Mouse (Mus musculus) bone marrow, adult 2 months (tissue): Measurements from ENCODE around the gene Xrcc2. TPM values are rescaled to one million over a fixed set of nuclear protein-coding genes. Genes with fewer than 3 reads are reported as not detected.
A peak's percentile ranks its signal among the peaks of the same experiment; 100 is the strongest.
"Not testable (repeated sequence)": the region's sequence is repeated elsewhere in the genome, so short reads cannot be mapped to it uniquely, and the experiment has no call there.

ENCODE experiments used
- H3K27ac ChIP-seq: fragments of 200-500 bp; 2 replicates; pipeline ENCODE4 v1.5.1; 2012; ENCODE audit warnings: low read depth, mild to moderate bottlenecking, control low read depth, inconsistent platforms, low read length; ENCODE audit not compliant: control insufficient read depth, poor library complexity, insufficient read depth
- H3K4me1 ChIP-seq: fragments of 200-500 bp; 2 replicates; pipeline ENCODE4 v1.6.1; 2011; ENCODE audit warnings: low read length; ENCODE audit not compliant: control insufficient read depth, insufficient read depth
- H3K4me3 ChIP-seq: fragments of 200-500 bp; replicated peaks from 2 replicates; pipeline ENCODE3; 2011; ENCODE audit warnings: mild to moderate bottlenecking, low read depth, low read length, control low read depth; ENCODE audit not compliant: control insufficient read depth
- CTCF ChIP-seq: fragments of 200-500 bp; IDR thresholded peaks from 2 replicates; pipeline ENCODE4 v1.5.1; 2011; ENCODE audit warnings: low read length, control low read depth; ENCODE audit not compliant: control insufficient read depth, insufficient read depth
- POLR2A ChIP-seq: fragments of 200-500 bp; IDR thresholded peaks from 2 replicates; pipeline ENCODE4 v1.6.1; 2011; ENCODE audit warnings: low read depth, mild to moderate bottlenecking, control low read depth, low read length, borderline replicate concordance; ENCODE audit not compliant: control insufficient read depth
- WGBS: fragments of 180-500 bp; shearing (Covaris S2); methylation state at CpG from one replicate; pipeline ENCODE4 v1.1.7; 2018; 5-methylcytosine and 5-hydroxymethylcytosine counted together
- polyA plus RNA-seq: library from polyadenylated mRNA; stranded (reverse); fragments of >200 nt; gene quantifications from 2 replicates; pipeline ENCODE4 v1.2.4, GENCODE M21; 2011; ENCODE audit warnings: low replicate concordance; ENCODE audit not compliant: missing spikeins, insufficient read depth, insufficient read length

The Xrcc2 gene
- polyA plus RNA-seq, 1 experiment: 2.5 TPM

DNA sequence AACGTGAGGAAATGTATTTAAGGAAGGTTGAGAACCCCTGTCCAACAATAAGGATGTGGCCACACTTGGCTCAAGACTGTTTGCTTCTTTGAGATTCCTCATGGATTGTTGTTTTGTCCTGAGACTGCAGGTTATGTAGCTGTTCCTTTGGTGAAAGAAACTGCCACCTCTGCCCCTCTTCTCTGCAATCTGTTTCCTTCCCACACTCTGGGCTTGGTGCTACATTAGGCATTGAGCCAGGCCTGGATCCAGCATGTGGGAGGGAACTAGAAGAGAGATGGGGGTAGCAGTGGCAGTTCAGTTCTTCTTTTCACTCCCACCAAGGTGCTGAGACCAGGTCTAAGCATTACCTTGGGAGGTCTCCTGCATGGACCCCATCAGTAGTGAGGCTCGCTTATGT is 30.2 kb upstream of the Xrcc2 start:
- TF ChIP-seq CTCF (no peak), POLR2A (no peak)
- no peaks in the 10 kb centered on the region for H3K4me1 ChIP-seq
- H3K27ac ChIP-seq: no peak overlapping the region
- WGBS: 67% methylated on average over 2 of the region's 2 CpGs
- H3K4me3 ChIP-seq: no peak overlapping the region

- Histone ChIP-seq H3K4me1 (no peaks in the 10 kb centered on the region), H3K27ac (no peak overlapping the region), H3K4me3 (no peak overlapping the region)
- TF ChIP-seq POLR2A (no peak), CTCF (peak; percentile 62)
- WGBS: 15% methylated on average over 1 of the region's 1 CpGs
These were observed 28.7 kb upstream of the Xrcc2 start for GRCm38 (mm10) chr5:25734318-25734717.

GRCm38 (mm10) chr5:25724134-25724675 is 18.6 kb upstream of the Xrcc2 start:
- WGBS: 39% methylated on average over 1 of the region's 1 CpGs
- TF ChIP-seq CTCF (no peak), POLR2A (no peak)
- no peak overlapping the region for H3K4me3 ChIP-seq
- H3K27ac ChIP-seq: no peak overlapping the region
- no peaks in the 10 kb centered on the region for H3K4me1 ChIP-seq

DNA sequence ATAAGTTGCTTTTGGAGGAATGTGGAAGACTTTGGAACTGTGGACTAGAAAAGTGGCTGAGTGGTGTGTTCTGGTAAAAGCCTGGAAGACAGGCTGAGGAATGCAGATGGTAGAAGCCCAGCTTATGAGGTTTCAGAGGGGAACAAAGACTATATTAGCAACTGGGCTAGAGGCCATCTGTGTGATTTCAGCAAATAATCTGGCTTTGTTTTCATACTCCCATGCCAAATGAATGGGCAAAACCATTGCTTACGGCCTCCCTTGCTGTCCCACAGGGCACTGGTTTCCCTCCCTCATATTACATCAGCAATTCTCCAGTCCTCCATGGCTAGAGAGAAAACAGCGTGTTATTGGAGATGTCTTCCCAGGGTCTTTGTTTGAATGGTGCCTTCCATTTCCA is 17.4 kb upstream of the Xrcc2 start:
- WGBS: 73% methylated on average over 2 of the region's 2 CpGs
- no peak overlapping the region for H3K4me3 ChIP-seq
- no peaks in the 10 kb centered on the region for H3K4me1 ChIP-seq
- H3K27ac ChIP-seq: no peak overlapping the region
- TF ChIP-seq CTCF (no peak), POLR2A (no peak)

- H3K4me1 ChIP-seq: no peaks in the 10 kb centered on the region
- 81% methylated on average over 4 of the region's 4 CpGs for WGBS
- H3K4me3 ChIP-seq: no peak overlapping the region
- TF ChIP-seq POLR2A (no peak), CTCF (no peak)
- no peak overlapping the region for H3K27ac ChIP-seq
These were observed 13.8 kb upstream of the Xrcc2 start for GRCm38 (mm10) chr5:25719390-25719789.

DNA sequence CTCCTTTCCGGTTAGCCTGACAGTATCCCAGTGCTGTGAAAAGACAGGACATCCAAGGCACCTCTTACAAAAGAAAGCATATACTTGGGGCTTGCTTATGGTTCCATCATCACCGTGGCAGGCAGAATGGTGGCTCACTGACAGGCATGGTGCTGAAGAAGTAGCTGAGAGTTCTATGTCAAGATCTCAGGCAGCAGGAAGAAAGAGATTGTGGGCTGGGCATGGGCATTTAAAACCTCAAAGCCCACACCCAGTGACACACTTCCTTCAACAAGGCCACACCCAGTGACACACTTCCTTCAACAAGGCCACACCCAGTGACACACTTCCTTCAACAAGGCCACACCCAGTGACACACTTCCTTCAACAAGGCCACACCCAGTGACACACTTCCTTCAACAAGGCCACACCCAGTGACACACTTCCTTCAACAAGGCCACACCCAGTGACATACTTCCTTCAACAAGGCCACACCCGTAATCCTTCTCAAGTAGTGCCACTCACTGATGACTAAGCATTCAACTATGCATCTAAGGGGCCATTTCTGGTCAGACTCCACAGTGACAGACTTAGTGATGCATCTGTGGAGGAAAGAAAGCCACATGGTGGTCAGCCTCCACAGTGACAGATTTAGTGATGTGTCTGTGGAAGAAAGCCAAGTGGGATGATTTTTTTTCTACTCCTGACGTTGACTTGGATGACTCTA is 7.5 kb upstream of the Xrcc2 start:
- H3K4me3 ChIP-seq, H3K27ac ChIP-seq: not testable (repeated sequence)
- WGBS: 96% methylated on average over 4 of the region's 4 CpGs

DNA sequence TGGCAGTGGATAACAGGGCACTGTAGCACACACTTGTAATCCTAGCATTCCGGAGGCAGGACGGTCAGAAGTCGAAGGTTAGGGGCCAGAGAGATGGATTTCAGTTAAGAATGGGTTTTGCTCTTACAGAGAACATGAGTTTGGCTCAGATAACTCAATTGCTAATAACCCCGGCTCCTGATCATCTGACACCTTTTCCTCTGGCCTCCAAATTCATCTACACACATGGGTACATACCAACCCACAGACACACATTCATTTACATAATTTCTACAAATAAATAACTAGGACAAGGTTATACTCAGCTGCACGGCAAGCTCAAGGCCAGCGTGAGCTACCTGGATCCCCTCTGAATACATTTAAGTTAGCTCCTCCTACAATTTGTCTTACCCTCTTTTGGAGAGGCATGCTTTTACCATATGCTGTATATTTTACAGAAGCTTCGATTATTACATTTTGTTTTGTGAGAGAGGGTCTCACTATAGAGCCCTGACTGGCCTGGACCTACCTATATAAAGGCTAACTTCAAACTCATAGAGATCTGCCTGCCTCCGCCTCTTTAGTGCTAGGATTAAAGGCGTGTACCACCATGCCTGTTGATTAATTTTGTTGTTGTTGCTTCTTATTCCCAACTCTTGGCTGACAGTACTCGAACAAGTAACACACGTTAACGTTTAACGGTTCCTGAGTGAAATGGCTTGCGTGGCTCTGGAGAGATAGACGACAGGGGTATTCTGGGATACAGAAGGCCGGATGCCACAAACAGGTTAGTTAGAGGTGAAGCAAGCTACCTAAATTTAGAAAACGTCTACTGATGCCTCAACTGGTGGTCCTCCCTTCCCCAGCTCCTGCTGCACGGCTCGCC is 691 bp downstream of the Xrcc2 start:
- peak overlapping the region; percentile 65 for H3K4me3 ChIP-seq
- H3K27ac ChIP-seq: peak overlapping the region; percentile 16; the same call in 1 of the 2 replicates
- TF ChIP-seq POLR2A (no peak), CTCF (no peak)
- H3K4me1 ChIP-seq: peaks cover 2% of the 10 kb centered on the region; the same call in 1 of the 2 replicates
- 20% methylated on average over 19 of the region's 19 CpGs for WGBS

More for the DNA sequence above, 7.5 kb upstream of the Xrcc2 start:
- not testable (repeated sequence) for H3K4me1 ChIP-seq

DNA sequence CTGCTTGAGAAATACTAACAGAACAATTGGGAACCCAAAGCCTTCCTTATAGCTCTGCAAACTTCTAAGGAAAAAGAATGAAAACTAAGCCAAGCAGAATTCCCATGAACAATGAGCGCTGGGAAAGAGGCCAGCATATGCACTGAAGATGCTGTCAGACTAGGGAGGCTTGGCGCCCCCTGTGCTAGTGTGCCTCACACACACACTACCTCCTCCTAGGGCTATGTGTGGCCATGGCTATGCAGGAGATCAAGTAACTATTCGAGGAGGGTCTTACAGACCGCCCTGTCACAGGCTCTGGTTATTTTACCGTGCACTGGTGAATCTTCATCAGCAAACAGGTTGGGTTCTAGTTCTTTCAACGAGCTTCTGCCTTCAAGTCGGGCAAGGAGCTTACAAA is 7.7 kb downstream of the Xrcc2 start:
- 89% methylated on average over 7 of the region's 7 CpGs for WGBS
- no peak for TF ChIP-seq POLR2A
- TF ChIP-seq CTCF: no peak
- Histone ChIP-seq H3K4me3 (no peak overlapping the region), H3K4me1 (no peaks in the 10 kb centered on the region), H3K27ac (no peak overlapping the region)

GRCm38 (mm10) chr5:25696256-25696655 is 9.4 kb downstream of the Xrcc2 start:
- no peaks in the 10 kb centered on the region for H3K4me1 ChIP-seq
- H3K27ac ChIP-seq: no peak overlapping the region
- TF ChIP-seq CTCF (no peak), POLR2A (no peak)
- 69% methylated on average over 7 of the region's 7 CpGs for WGBS
- no peak overlapping the region for H3K4me3 ChIP-seq
